Mouse (Mus musculus): ENCODE measurements at regions not wholly inside any gene's neighbourhood (a gene's known extent, or its start where the extent isn't known, plus 50 kb on each side); places are given as distances from the start of the nearest gene placed in this dataset.

- no peaks in the 10 kb centered on the region for H3K27me3 ChIP-seq (replicated peaks)
- no peak for TF ChIP-seq FLI1 (IDR thresholded peaks at IDR 0.05; ENCODE audit: low read length)
- no peak for TF ChIP-seq GATA1 (IDR thresholded peaks at IDR 0.05; ENCODE audit: borderline replicate concordance, low read length)
These were observed 584.7 kb upstream of the Dpp10 start for GRCm38 (mm10) chr1:124630084-124630483.

GRCm38 (mm10) chr1:124584620-124585019, 539.3 kb upstream of the Dpp10 start:
- TF ChIP-seq FLI1 (IDR thresholded peaks at IDR 0.05; ENCODE audit: low read length) (no peak), GATA1 (IDR thresholded peaks at IDR 0.05; ENCODE audit: borderline replicate concordance, low read length) (no peak)
- Histone ChIP-seq H3K9me3 (no peaks in the 10 kb centered on the region), H3K36me3 (replicated peaks; ENCODE audit: low read length) (no peaks in the 10 kb centered on the region), H3K4me3 (replicated peaks) (no peak overlapping the region), H3K27me3 (replicated peaks) (no peaks in the 10 kb centered on the region), H3K4me1 (no peaks in the 10 kb centered on the region)

More at GRCm38 (mm10) chr1:124630084-124630483, 584.7 kb upstream of the Dpp10 start:
- Histone ChIP-seq H3K36me3 (replicated peaks; ENCODE audit: low read length) (no peaks in the 10 kb centered on the region), H3K9me3 (no peaks in the 10 kb centered on the region), H3K4me3 (replicated peaks) (no peak overlapping the region), H3K4me1 (no peaks in the 10 kb centered on the region)
